Mouse (Mus musculus) liver, embryonic 12.5 days (tissue): ENCODE measurements around the gene Mbl1. TPM values are rescaled to one million over a fixed set of nuclear protein-coding genes. Genes with fewer than 3 reads are reported as not detected.

Experiments
- ATAC-seq: fragments of 200-750 bp; cut with Nextera tagmentation; 2 replicates; pipeline ENCODE4 v1.8.0; 2017; ENCODE audit warnings: moderate number of reproducible peaks, mild to moderate bottlenecking, moderate library complexity
- H3K27ac ChIP-seq: fragments of 300-500 bp; sonication (generic); 2 replicates; pipeline ENCODE4 v1.5.1; 2016; ENCODE audit warnings: mild to moderate bottlenecking
- H3K27me3 ChIP-seq: fragments of 300-500 bp; sonication (generic); replicated peaks from 2 replicates; pipeline ENCODE4 v1.6.1; 2016; ENCODE audit warnings: mild to moderate bottlenecking, moderate library complexity
- H3K36me3 ChIP-seq: fragments of 300-500 bp; sonication (generic); 2 replicates; pipeline ENCODE4 v1.6.1; 2016; ENCODE audit warnings: mild to moderate bottlenecking, moderate library complexity
- H3K4me1 ChIP-seq: fragments of 300-500 bp; sonication (generic); 2 replicates; pipeline ENCODE4 v1.6.1; 2016
- H3K4me2 ChIP-seq: fragments of 300-500 bp; sonication (generic); 2 replicates; pipeline ENCODE4 v1.6.1; 2016; ENCODE audit warnings: mild to moderate bottlenecking, moderate library complexity
- H3K4me3 ChIP-seq: fragments of 300-500 bp; sonication (generic); 2 replicates; pipeline ENCODE4 v1.5.1; 2016; ENCODE audit warnings: mild to moderate bottlenecking, moderate library complexity
- H3K9ac ChIP-seq: fragments of 300-500 bp; sonication (generic); 2 replicates; pipeline ENCODE4 v1.6.1; 2016; ENCODE audit warnings: mild to moderate bottlenecking, moderate library complexity
- H3K9me3 ChIP-seq: fragments of 300-500 bp; sonication (generic); replicated peaks from 2 replicates; pipeline ENCODE4 v1.6.1; 2016; ENCODE audit warnings: mild to moderate bottlenecking, moderate library complexity
- WGBS: fragments of 180-500 bp; shearing (Covaris S2); methylation state at CpG from one replicate; pipeline ENCODE4 v1.1.7; 2016; ENCODE audit not compliant: insufficient replicate concordance; 5-methylcytosine and 5-hydroxymethylcytosine counted together
- polyA plus RNA-seq: library from polyadenylated mRNA; unstranded; fragments of >200 nt; fragmentation: Nextera tagmentation; extraction: Ambion mirVana; gene quantifications from 2 replicates; pipeline ENCODE4 v1.2.1, GENCODE M21; 2016

The Mbl1 gene
- 9.2 and 9.9 TPM in 2 replicates for polyA plus RNA-seq

DNA sequence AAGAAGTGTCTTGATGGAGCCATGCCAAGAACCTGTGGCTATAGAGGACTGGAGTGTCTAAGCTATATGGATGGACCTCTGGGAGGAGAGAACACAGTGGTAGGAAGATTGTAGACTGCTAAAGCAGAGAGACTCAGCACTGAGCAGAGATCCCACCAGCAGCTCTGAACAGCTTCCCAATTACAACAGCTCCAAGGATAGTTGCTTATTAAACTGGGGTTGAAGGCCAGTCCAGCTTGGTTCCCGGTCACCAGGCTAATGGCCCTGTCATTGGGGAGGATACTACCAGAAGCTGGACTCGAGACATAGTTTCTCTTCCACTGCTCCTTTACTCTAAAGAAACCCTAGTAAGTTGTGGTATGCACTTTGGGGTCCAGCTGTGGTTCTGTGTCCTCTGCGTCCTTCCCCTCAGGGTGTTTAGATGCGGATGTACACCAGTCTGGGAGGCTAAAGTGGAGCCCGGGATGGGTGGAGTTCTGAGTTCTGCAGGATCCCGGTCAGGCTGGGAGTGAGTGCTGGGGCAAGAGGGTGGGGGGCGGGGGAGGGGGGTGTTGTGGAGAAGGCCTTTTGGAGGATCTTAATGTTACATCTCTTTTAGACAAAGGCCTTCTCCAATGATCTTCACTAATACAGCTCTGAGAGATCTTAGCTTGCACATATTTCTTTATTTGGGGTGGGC is at the start of gene Mbl1:
Gene Mbl1 (plus strand): TSS at position 239 of the 679 bp plus-strand sequence.
- H3K36me3 ChIP-seq, result no peaks in the 10 kb centered on the region
- H3K4me2 ChIP-seq, result peak within 1 kb of the TSS; percentile 24
- 62% methylated on average over 7 of the region's 7 CpGs for WGBS
- no peak within 1 kb of the TSS for H3K4me3 ChIP-seq
- H3K4me1 ChIP-seq, result no peaks in the 10 kb centered on the region
- H3K9me3 ChIP-seq, result no peaks in the 10 kb centered on the region
- peak within 1 kb of the TSS; percentile 63 for H3K27ac ChIP-seq
- H3K9ac ChIP-seq, result no peak within 1 kb of the TSS
- H3K27me3 ChIP-seq, result no peaks in the 10 kb centered on the region
- ATAC-seq, result peak; percentile 68

DNA sequence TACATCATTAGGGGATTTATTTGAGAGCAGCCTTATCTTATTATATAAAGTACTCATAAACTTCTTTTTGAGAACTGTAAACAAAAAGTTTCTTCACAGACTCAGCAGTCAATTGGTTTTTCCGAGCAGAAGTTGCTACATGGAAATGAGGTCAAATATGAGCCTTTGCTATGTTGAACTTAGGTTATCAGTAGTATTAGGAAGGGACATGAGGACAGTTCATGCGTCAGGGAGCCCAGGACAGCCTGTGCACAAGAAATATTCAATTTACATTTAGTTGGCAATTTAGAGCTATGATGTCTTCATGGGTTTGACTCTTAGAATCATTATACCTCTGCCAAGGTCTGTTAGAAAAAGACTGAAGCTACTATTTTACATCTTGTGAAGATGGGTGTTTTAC is 49.0 kb upstream of the Mbl1 start:
- WGBS, result 52% methylated on average over 2 of the region's 2 CpGs
- Histone ChIP-seq H3K9me3 (no peaks in the 10 kb centered on the region), H3K4me1 (no peaks in the 10 kb centered on the region), H3K27me3 (no peaks in the 10 kb centered on the region), H3K9ac (no peak overlapping the region), H3K36me3 (no peaks in the 10 kb centered on the region), H3K27ac (no peak overlapping the region), H3K4me3 (no peak overlapping the region), H3K4me2 (no peak overlapping the region)
- ATAC-seq, result no peak

DNA sequence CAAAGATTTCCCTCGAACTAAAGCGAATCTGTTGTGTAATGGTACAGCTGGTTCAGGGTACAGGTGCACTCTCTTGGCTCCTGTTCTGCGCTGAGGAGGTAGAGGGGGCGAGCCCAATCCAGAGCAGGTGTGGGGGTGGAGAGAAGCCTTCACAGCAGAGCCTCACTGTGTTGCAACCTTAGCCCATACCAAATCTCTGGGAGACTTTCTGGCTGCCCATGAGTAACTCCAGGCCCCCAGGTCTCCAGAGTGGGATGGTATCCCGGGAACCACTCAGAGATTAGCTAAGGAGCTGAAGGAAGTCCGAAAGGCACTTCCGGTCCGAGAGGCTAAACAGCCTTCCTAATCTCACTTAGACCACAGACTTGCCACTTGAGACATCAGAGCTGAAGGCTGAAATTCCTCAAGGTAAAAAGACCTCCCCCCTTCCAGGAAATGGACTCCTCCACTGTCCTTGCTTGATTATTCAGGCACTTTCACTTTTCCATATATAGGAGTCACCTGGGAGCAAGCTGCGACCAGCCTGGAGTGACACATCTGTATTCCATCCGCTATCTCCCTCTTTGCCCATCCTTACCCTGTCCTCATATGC is 46.3 kb upstream of the Mbl1 start, which contains the start of gene Mat1a:
Gene Mat1a (plus strand): TSS at position 183 of the 592 bp plus-strand sequence.
- no peaks in the 10 kb centered on the region for H3K27me3 ChIP-seq
- WGBS, result 55% methylated on average over 10 of the region's 10 CpGs
- no peaks in the 10 kb centered on the region for H3K4me1 ChIP-seq
- peak; percentile 51; the same call in 1 of the 2 replicates for ATAC-seq
- no peak within 1 kb of the TSS for H3K4me2 ChIP-seq
- H3K27ac ChIP-seq, result no peak within 1 kb of the TSS
- H3K4me3 ChIP-seq, result no peak within 1 kb of the TSS
- no peaks in the 10 kb centered on the region for H3K36me3 ChIP-seq
- H3K9ac ChIP-seq, result no peak within 1 kb of the TSS
- H3K9me3 ChIP-seq, result no peaks in the 10 kb centered on the region

- Histone ChIP-seq H3K36me3 (no peaks in the 10 kb centered on the region), H3K27me3 (no peaks in the 10 kb centered on the region), H3K4me2 (no peak overlapping the region), H3K4me1 (no peaks in the 10 kb centered on the region), H3K9me3 (no peaks in the 10 kb centered on the region), H3K27ac (no peak overlapping the region), H3K9ac (no peak overlapping the region), H3K4me3 (no peak overlapping the region)
- peak; percentile 37; the same call in 1 of the 2 replicates for ATAC-seq
- 68% methylated on average over 7 of the region's 7 CpGs for WGBS
Observed at GRCm38 (mm10) chr14:41111031-41111668, 40.1 kb upstream of the Mbl1 start.

- Histone ChIP-seq H3K36me3 (no peaks in the 10 kb centered on the region), H3K9me3 (no peaks in the 10 kb centered on the region)
- ATAC-seq, result no peak
Observed at GRCm38 (mm10) chr14:41112944-41113343, 38.3 kb upstream of the Mbl1 start.

GRCm38 (mm10) chr14:41116271-41116670 is 35.0 kb upstream of the Mbl1 start:
- H3K9ac ChIP-seq, result no peak overlapping the region
- ATAC-seq, result no peak
- H3K27ac ChIP-seq, result no peak overlapping the region
- H3K4me1 ChIP-seq, result no peaks in the 10 kb centered on the region
- no peaks in the 10 kb centered on the region for H3K36me3 ChIP-seq
- no peaks in the 10 kb centered on the region for H3K9me3 ChIP-seq
- H3K4me3 ChIP-seq, result no peak overlapping the region
- 61% methylated on average over 3 of the region's 3 CpGs for WGBS
- H3K4me2 ChIP-seq, result no peak overlapping the region
- H3K27me3 ChIP-seq, result no peaks in the 10 kb centered on the region

More at GRCm38 (mm10) chr14:41112944-41113343, 38.3 kb upstream of the Mbl1 start:
- Histone ChIP-seq H3K27me3 (no peaks in the 10 kb centered on the region), H3K4me2 (no peak overlapping the region), H3K4me1 (no peaks in the 10 kb centered on the region), H3K27ac (no peak overlapping the region), H3K9ac (no peak overlapping the region), H3K4me3 (no peak overlapping the region)
- WGBS, result 42% methylated on average over 4 of the region's 4 CpGs

- H3K27me3 ChIP-seq, result no peaks in the 10 kb centered on the region
- 75% methylated on average over 5 of the region's 5 CpGs for WGBS
- ATAC-seq, result no peak
Observed at GRCm38 (mm10) chr14:41124683-41125082, 26.6 kb upstream of the Mbl1 start.

GRCm38 (mm10) chr14:41127997-41128396 is 23.3 kb upstream of the Mbl1 start:
- Histone ChIP-seq H3K4me1 (no peaks in the 10 kb centered on the region), H3K27me3 (no peaks in the 10 kb centered on the region), H3K4me3 (no peak overlapping the region), H3K4me2 (no peak overlapping the region), H3K9me3 (no peaks in the 10 kb centered on the region), H3K36me3 (no peaks in the 10 kb centered on the region), H3K27ac (no peak overlapping the region), H3K9ac (no peak overlapping the region)
- no peak for ATAC-seq
- 16% methylated on average over 4 of the region's 4 CpGs for WGBS

More at GRCm38 (mm10) chr14:41124683-41125082, 26.6 kb upstream of the Mbl1 start:
- no peak overlapping the region for H3K4me2 ChIP-seq
- no peaks in the 10 kb centered on the region for H3K9me3 ChIP-seq
- H3K4me1 ChIP-seq, result no peaks in the 10 kb centered on the region
- H3K36me3 ChIP-seq, result no peaks in the 10 kb centered on the region
- no peak overlapping the region for H3K27ac ChIP-seq
- no peak overlapping the region for H3K4me3 ChIP-seq
- H3K9ac ChIP-seq, result no peak overlapping the region

DNA sequence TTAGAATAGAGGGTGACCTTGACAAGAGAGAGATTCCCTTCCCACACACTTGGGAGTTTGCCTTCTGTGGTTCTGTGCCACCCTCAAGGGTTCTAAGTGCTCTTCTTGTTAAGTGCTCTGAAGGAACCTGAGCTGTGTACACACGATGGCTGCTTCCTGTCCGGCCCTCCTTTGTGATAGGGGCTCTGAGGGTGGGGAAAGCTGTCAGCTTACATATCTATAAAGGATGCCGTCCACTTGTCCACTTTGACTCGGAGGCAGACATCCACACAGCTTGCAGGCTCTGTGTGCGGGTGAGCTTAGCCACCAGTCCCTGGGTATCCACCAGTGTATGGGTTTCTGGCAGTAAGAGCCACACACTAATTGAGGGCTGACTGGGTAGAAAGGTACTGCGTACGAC is 19.7 kb upstream of the Mbl1 start, which contains the start of gene Sftpa1:
Gene Sftpa1 (plus strand): TSS at position 243 of the 400 bp plus-strand sequence.
- Histone ChIP-seq H3K9me3 (no peaks in the 10 kb centered on the region), H3K27ac (no peak within 1 kb of the TSS), H3K4me3 (no peak within 1 kb of the TSS), H3K36me3 (no peaks in the 10 kb centered on the region), H3K4me2 (no peak within 1 kb of the TSS), H3K4me1 (no peaks in the 10 kb centered on the region), H3K27me3 (no peaks in the 10 kb centered on the region), H3K9ac (no peak within 1 kb of the TSS)
- WGBS, result 64% methylated on average over 7 of the region's 7 CpGs
- no peak for ATAC-seq

DNA sequence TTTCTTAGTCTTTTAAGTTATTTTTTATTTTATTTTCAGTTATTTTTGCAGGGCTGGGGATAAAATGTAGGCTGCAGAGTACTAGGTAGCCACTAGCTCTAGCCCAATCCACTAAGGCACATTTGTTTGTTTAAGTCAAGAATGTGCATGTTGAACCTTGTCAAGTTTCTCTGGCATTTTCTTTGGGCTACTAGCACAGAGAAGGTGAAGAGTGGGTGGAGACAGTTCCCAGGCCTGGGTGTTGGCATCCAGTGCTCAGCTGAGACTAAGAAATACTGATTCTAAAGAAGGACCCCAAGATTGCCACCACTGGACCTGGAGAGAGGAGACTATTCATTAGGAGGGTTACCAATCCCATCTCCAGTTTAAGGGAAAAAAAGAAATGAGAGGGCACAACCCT is 14.3 kb upstream of the Mbl1 start:
- no peaks in the 10 kb centered on the region for H3K4me1 ChIP-seq
- H3K27me3 ChIP-seq, result no peaks in the 10 kb centered on the region
- no peaks in the 10 kb centered on the region for H3K9me3 ChIP-seq
- H3K4me3 ChIP-seq, result no peak overlapping the region
- no peaks in the 10 kb centered on the region for H3K36me3 ChIP-seq
- ATAC-seq, result no peak
- H3K4me2 ChIP-seq, result no peak overlapping the region
- no peak overlapping the region for H3K27ac ChIP-seq
- H3K9ac ChIP-seq, result no peak overlapping the region

DNA sequence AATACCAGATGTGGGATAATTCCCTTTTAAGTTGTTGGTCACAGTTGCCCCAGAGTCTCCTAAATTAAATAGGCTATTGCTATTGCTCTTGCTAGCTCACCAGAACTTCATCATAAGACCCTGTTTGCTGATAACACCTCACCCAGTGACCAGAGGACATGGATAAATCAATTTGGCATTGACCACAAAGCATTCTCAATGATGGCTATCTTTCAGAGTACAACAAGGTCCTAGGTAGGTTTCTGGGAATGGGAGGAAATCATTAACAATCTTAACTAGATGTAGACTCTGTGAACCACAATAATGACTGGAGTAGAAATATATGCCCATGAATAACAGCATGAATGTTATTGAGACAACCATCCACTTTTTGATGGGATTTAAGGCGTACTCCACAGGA is 10.6 kb upstream of the Mbl1 start:
- Histone ChIP-seq H3K9ac (no peak overlapping the region), H3K9me3 (no peaks in the 10 kb centered on the region), H3K4me1 (no peaks in the 10 kb centered on the region), H3K27ac (no peak overlapping the region), H3K4me3 (no peak overlapping the region), H3K27me3 (no peaks in the 10 kb centered on the region), H3K4me2 (no peak overlapping the region), H3K36me3 (no peaks in the 10 kb centered on the region)
- ATAC-seq, result no peak
- WGBS, result 74% methylated on average over 1 of the region's 1 CpGs

- 56% methylated on average over 6 of the region's 6 CpGs for WGBS
- no peak for ATAC-seq
- Histone ChIP-seq H3K36me3 (no peaks in the 10 kb centered on the region), H3K9ac (no peak overlapping the region), H3K4me1 (no peaks in the 10 kb centered on the region), H3K4me3 (no peak overlapping the region), H3K27ac (no peak overlapping the region), H3K4me2 (no peak overlapping the region), H3K9me3 (no peaks in the 10 kb centered on the region), H3K27me3 (no peaks in the 10 kb centered on the region)
Observed at GRCm38 (mm10) chr14:41146035-41146434, 5.2 kb upstream of the Mbl1 start.
